Mouse (Mus musculus) lung, postnatal 10 days (tissue): ENCODE data around the gene Repin1.

ENCODE experiments used
- DNase-seq: peaks from one replicate; pipeline ENCODE4 v3.0.0; 2021

Gene Repin1

GRCm38 (mm10) chr6:48627511-48627924, 33.8 kb downstream of the Repin1 start:
- DNase-seq = no peak

GRCm38 (mm10) chr6:48628377-48628776, 34.7 kb downstream of the Repin1 start:
- no peak for DNase-seq

GRCm38 (mm10) chr6:48628808-48629660, 35.4 kb downstream of the Repin1 start:
- no peak for DNase-seq

DNA sequence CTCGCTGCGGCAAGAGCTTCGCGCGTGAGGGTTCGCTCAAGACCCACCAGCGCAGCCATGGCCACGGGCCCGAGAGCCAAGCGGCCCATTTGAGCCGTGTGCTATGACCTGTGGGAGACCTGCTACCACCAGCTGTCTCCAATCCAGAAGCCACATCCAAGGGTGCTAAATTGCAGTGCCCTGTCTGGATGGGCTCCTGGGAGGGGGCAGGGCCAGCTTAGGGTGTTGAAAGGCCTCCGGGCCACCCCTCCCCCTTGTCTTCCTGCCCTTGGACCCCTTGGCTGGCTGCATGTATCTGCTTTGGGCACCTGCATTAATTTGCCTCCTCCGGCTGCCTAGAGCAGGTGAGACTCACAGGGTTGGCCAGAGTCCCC, 36.0 kb downstream of the Repin1 start:
- no peak for DNase-seq

DNA sequence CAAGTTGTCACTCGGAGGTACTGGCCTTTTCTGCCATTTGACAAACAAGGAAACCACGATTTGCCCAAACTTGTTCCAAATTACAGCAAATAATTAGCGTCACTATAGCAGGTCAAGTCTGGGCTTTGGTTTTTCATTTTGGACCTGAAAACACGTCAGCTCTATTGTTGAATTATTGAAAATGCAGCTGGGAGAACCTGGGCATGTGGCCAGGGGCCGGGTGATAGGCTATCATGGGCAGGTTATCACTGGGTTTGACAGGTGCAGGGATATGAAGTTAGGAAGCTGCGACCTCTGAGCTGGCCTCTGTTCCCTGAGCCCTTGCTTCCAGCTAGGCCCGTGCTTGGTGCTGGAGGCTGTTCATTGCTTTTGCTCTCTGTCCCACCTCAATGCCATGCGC, 37.1 kb downstream of the Repin1 start:
- no peak for DNase-seq

- DNase-seq = no peak
Observed at GRCm38 (mm10) chr6:48635105-48635504, 41.4 kb downstream of the Repin1 start.

GRCm38 (mm10) chr6:48636515-48636914, 42.8 kb downstream of the Repin1 start:
- DNase-seq = no peak

DNA sequence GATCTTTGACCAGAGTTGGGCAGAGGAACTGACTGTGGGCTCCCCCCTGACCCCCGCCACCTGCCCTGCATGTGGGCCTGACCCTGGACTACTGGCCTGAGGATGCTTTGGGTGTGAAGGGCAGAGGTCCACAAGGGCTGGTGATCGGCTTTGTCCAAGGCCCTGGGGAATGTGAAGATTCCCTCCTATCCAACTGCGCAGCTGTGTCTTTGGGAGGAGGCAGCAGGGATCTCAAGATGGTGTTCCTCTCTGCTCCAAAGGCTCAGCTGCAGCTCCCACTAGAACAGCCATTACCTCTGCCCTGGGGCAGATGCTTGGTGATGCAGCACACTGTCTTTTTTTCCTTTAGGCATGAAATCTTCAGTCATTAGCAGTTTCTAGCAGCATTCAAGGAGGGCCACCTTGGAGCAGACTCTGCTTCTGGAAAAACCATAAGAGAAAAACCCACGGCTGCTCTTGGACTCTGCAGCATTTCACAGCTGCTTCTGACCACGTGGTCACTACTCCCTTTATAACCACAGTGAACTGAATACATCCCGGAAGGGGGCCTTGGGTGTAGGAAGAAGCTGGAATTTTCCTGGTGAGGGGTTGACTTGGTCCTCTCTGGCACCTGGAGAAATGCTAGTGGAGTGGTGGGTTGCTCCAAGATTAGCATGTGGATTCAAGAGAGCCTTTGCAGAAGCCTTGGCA, 44.3 kb downstream of the Repin1 start:
- DNase-seq = no peak

- no peak for DNase-seq
Observed at GRCm38 (mm10) chr6:48638553-48638952, 44.9 kb downstream of the Repin1 start.

DNA sequence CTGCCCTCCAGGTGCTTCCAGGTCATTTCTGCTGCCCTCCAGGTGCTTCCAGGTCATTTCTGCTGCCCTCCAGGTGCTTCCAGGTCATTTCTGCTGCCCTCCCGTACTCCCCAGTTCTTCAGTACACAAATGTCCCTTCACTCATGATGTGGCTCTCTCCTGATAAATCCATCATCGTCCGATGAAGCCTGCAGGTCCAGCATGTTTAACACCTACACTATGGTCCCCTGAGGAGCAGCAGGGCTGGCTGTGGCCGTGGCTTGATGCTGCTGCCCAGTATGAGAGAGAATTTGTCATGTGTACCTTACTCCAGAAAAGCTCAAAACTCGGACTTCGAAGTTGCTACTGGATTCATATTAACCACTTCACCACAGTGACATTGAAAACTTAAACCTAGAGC, 47.7 kb downstream of the Repin1 start:
- no peak for DNase-seq

GRCm38 (mm10) chr6:48642764-48643292, 49.1 kb downstream of the Repin1 start:
- peak; percentile 67 for DNase-seq

GRCm38 (mm10) chr6:48645660-48646308, 52.1 kb downstream of the Repin1 start:
- DNase-seq = peak; percentile 84

DNA sequence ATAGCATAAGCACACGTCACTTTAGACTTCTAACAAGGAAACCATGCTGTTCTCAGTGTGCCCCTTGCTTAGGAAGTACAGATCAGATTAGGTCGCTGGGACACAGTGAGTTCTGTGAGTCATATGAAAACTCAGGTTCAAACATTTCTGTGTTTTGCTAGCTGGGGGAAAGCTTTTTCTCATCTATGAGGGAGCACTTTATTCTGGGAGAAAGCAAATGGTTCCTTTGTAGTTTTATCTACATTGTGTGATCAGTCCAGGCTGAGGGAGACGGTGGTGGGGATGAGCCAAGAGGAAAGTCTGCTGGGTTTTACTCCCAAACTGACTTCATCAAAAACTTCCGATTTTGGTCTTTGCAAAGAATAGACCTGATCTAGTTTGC, 52.6 kb downstream of the Repin1 start:
- DNase-seq = no peak

- DNase-seq = peak; percentile 85
Observed at GRCm38 (mm10) chr6:48646995-48647394, 53.3 kb downstream of the Repin1 start, which contains the start of gene Gimap8. Gene Gimap8, plus strand, starts transcription at chr6:48647234.

DNA sequence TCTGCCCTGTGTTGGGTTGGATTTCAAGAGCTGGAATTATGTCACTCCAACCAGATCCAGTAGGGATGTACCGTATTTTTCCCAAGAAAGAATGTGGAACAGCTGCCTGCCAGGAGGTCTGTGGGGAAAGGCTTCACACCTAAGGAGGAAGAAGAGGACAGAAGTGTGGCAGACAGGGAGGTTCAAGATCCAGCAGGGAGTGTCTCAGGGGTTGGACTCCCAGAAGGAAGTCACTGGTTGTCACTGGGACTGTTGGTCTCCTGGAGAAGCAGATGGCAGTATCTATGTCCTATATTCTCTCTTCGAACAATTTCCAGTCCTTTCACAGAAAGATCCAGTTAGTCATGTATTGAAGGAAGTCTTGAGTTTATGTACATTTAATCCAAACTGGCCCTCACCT, 53.9 kb downstream of the Repin1 start:
- no peak for DNase-seq
